Mouse (Mus musculus) bone marrow, adult 2 months (tissue): ENCODE results near the gene Slc25a28. TPM values are rescaled to one million over a fixed set of nuclear protein-coding genes. Genes with fewer than 3 reads are reported as not detected.

Source experiments
- H3K27ac ChIP-seq: fragments of 200-500 bp; 2 replicates; pipeline ENCODE4 v1.5.1; 2012; ENCODE audit warnings: low read depth, mild to moderate bottlenecking, control low read depth, inconsistent platforms, low read length; ENCODE audit not compliant: control insufficient read depth, poor library complexity, insufficient read depth
- H3K4me1 ChIP-seq: fragments of 200-500 bp; 2 replicates; pipeline ENCODE4 v1.6.1; 2011; ENCODE audit warnings: low read length; ENCODE audit not compliant: control insufficient read depth, insufficient read depth
- H3K4me3 ChIP-seq: fragments of 200-500 bp; replicated peaks from 2 replicates; pipeline ENCODE3; 2011; ENCODE audit warnings: mild to moderate bottlenecking, low read depth, low read length, control low read depth; ENCODE audit not compliant: control insufficient read depth
- CTCF ChIP-seq: fragments of 200-500 bp; IDR thresholded peaks from 2 replicates; pipeline ENCODE4 v1.5.1; 2011; ENCODE audit warnings: low read length, control low read depth; ENCODE audit not compliant: control insufficient read depth, insufficient read depth
- POLR2A ChIP-seq: fragments of 200-500 bp; IDR thresholded peaks from 2 replicates; pipeline ENCODE4 v1.6.1; 2011; ENCODE audit warnings: low read depth, mild to moderate bottlenecking, control low read depth, low read length, borderline replicate concordance; ENCODE audit not compliant: control insufficient read depth
- WGBS: fragments of 180-500 bp; shearing (Covaris S2); methylation state at CpG from one replicate; pipeline ENCODE4 v1.1.7; 2018; 5-methylcytosine and 5-hydroxymethylcytosine counted together
- polyA plus RNA-seq: library from polyadenylated mRNA; stranded (reverse); fragments of >200 nt; gene quantifications from 2 replicates; pipeline ENCODE4 v1.2.4, GENCODE M21; 2011; ENCODE audit warnings: low replicate concordance; ENCODE audit not compliant: missing spikeins, insufficient read depth, insufficient read length

Slc25a28 gene
- 55.6 and 92.8 TPM in 2 replicates for polyA plus RNA-seq

GRCm38 (mm10) chr19:43674730-43675524, at the start of gene Slc25a28:
Slc25a28 (minus strand) TSS chr19:43674881.
- under 1% methylated on average over 79 of the region's 79 CpGs for WGBS
- Histone ChIP-seq H3K4me3 (peak within 1 kb of the TSS; percentile 84), H3K4me1 (peaks cover 4% of the 10 kb centered on the region; the same call in 1 of the 2 replicates), H3K27ac (peak within 1 kb of the TSS; percentile 96)
- TF ChIP-seq POLR2A (peak; percentile 98), CTCF (peak; percentile 66; the same call in 1 of the 2 replicates)

DNA sequence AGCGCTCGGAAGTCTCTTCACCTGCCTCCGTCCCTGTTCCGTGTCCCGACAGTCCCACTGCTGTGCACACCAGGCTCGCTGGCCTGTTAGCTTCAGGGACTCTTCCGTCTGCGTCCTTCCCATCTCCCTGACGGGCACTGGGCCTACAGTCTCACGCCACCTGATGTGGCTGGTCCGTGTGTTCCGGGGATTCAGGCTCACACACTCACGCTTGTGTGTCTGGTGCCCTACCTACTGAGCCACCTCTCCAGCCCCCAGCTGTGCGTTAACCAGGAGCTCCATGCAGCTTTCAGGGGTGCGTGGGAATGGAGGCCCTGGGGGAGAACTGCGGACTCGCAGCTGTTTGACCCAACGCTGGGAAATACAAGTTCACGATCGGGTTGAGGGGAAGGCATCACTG, 49.5 kb upstream of the Slc25a28 start:
- TF ChIP-seq CTCF (no peak), POLR2A (no peak)
- Histone ChIP-seq H3K27ac (no peak overlapping the region), H3K4me1 (peaks cover 2% of the 10 kb centered on the region; the same call in 1 of the 2 replicates), H3K4me3 (no peak overlapping the region)
- 91% methylated on average over 20 of the region's 20 CpGs for WGBS

DNA sequence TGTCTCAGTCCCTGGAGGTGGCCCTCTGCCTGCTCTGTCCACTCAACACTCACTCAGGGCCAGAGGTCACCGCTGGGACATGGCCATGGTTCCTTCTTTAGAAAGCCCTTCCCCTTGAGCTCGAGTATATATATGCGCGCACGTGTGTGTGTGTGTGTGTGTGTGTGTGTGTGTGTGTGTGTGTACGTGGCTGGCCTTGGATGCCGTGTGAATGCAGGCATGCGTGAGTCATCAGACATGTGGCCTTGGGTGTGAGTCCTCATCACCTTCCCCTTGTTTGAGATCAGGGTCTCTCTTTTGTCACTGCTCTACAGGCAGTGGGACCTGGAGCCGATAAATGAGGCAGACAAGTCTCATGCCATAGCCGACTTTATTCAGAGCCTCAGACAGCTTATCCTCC, 48.8 kb upstream of the Slc25a28 start:
- WGBS: 85% methylated on average over 10 of the region's 10 CpGs
- H3K4me1 ChIP-seq: peaks cover 2% of the 10 kb centered on the region; the same call in 1 of the 2 replicates
- no peak overlapping the region for H3K4me3 ChIP-seq
- TF ChIP-seq CTCF: no peak
- no peak for TF ChIP-seq POLR2A
- no peak overlapping the region for H3K27ac ChIP-seq

GRCm38 (mm10) chr19:43722891-43723290, 48.2 kb upstream of the Slc25a28 start:
- no peak overlapping the region; the same call in 1 of the 2 replicates for H3K27ac ChIP-seq
- WGBS: 39% methylated on average over 8 of the region's 8 CpGs
- TF ChIP-seq CTCF: no peak
- no peak for TF ChIP-seq POLR2A
- H3K4me3 ChIP-seq: no peak overlapping the region
- H3K4me1 ChIP-seq: peaks cover 2% of the 10 kb centered on the region; the same call in 1 of the 2 replicates

DNA sequence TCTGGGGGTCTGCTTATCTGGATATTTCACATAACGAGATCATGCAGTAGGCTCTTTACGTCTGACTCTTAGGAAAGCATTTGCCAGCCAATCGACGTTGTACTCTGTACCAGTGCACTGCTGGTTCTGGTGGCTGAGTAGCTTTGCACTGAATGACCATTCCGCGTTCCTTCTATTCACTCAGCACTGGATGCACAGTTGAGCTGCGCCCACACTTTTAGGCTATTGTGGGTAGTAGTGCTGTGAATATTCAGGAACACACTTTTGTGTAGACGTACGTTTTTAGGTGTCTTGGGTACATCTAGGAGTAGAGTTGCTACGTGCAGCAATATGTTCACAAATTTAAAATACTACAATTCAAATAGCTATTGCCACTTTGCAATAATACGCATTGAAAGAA, 45.4 kb upstream of the Slc25a28 start:
- H3K4me1 ChIP-seq: no peaks in the 10 kb centered on the region
- WGBS: 93% methylated on average over 11 of the region's 11 CpGs
- no peak overlapping the region for H3K4me3 ChIP-seq
- no peak for TF ChIP-seq POLR2A
- TF ChIP-seq CTCF: no peak
- H3K27ac ChIP-seq: no peak overlapping the region

DNA sequence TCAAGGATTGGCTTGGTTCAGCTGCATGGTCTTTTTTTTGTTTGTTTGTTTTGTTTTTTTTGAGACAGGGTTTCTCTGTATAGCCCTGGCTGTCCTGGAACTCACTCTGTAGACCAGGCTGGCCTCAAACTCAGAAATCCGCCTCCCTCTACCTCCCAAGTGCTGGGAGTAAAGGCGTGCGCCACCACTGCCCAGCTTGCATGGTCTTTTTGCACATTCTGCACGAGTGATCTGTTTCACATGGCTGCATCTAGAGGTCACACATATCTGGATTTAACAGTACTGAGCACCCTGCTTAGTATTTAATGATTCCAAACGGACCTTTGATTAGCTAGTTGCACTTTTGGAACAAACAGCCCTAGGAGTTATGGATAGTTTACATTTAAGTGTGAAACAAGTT, 37.3 kb upstream of the Slc25a28 start:
- TF ChIP-seq CTCF (no peak), POLR2A (no peak)
- Histone ChIP-seq H3K4me1 (peaks cover 3% of the 10 kb centered on the region; the same call in 1 of the 2 replicates), H3K4me3 (no peak overlapping the region), H3K27ac (peak overlapping the region; percentile 9; the same call in 1 of the 2 replicates)
- WGBS: 69% methylated on average over 5 of the region's 5 CpGs

DNA sequence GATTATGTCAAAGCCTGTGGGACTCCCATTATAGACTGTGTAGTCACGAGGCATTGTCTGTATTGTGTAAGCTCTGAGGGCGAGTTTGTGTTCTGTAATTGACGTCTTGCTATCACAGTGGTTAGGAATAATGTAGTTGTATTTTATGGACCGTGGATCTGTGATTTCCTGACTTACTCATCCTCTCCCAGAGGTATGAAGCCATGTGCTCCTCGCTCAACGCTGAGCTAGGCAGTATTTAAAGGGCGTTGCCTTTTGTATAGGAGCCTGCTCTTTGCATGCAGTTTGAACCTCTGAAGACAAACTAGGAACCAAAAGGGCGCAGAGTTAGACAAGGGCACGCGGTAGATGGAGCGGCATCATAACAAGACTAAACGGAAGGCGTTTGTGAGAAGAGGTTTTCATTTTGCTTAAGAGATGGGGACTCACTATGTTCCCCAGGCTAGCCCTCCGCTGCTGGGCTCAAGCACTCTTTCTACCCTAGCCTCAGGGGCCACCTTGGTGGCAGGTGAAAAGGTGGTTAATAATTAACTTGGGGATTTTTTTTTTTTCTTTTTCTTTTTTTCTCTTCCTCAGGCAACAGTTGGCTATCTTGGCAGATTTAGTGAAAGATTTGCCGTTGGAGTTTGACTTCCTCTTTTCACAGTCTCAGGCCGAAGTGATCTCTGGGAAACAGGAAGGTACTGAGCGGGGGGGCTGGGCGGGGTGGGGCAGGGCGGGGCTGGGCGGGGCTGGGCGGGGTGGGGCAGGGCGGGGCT, 36.7 kb upstream of the Slc25a28 start:
- WGBS: 11% methylated on average over 21 of the region's 22 CpGs
- peak overlapping the region; percentile 63 for H3K4me3 ChIP-seq

DNA sequence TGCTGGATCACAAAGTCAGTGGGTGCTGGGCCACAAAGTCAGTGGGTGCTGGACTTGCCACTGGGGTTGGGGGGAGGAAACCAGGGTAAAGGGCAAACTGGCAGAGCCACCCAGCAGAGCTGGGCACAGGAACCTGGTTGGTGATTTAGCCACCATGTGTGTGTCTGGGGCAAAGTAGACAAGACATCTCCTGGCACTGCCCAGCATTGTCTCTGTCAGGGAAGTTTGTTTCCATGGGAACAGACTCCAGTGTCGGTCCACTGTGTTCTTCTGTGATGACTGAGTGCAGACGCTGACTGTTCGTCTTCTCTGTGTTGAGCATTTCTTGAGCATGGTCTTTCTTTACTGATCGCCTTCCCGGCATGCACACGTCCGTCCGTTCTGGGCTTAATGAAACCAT, 34.6 kb upstream of the Slc25a28 start:
- peak overlapping the region; percentile 15; the same call in 1 of the 2 replicates for H3K27ac ChIP-seq

More for the DNA sequence above, 36.7 kb upstream of the Slc25a28 start:
- H3K27ac ChIP-seq: peak overlapping the region; percentile 98
- peaks cover 3% of the 10 kb centered on the region; the same call in 1 of the 2 replicates for H3K4me1 ChIP-seq
- TF ChIP-seq CTCF (no peak), POLR2A (no peak)

More for the DNA sequence above, 34.6 kb upstream of the Slc25a28 start:
- no peak for TF ChIP-seq CTCF
- no peak for TF ChIP-seq POLR2A
- WGBS: 89% methylated on average over 8 of the region's 8 CpGs
- peaks cover 3% of the 10 kb centered on the region; the same call in 1 of the 2 replicates for H3K4me1 ChIP-seq
- H3K4me3 ChIP-seq: no peak overlapping the region
